Mouse (Mus musculus): ENCODE measurements around the gene Gpr139. TPM values are rescaled to one million over a fixed set of nuclear protein-coding genes. Genes with fewer than 3 reads are reported as not detected.

Gpr139 gene
- polyA plus RNA-seq, 1 experiment from 2014 or later = 0.07 TPM

GRCm38 (mm10) chr7:119105878-119106277 is 78.5 kb downstream of the Gpr139 start:
- H3K36me3 ChIP-seq (ENCODE audit: insufficient read depth, low read length) = no peaks in the 10 kb centered on the region
- no peak overlapping the region for H3K27ac ChIP-seq (ENCODE audit: low read length)
- WGBS = 84% methylated on average over 4 of the region's 4 CpGs
- no peaks in the 10 kb centered on the region for H3K4me1 ChIP-seq (ENCODE audit: insufficient read depth, low read length)
- H3K27me3 ChIP-seq (ENCODE audit: insufficient read depth, low read length) = no peaks in the 10 kb centered on the region
- ATAC-seq (ENCODE audit: low FRiP score, low TSS enrichment) = no peak
- H3K4me3 ChIP-seq (ENCODE audit: low read length) = no peak overlapping the region
- H3K9ac ChIP-seq (replicated peaks; ENCODE audit: low read length) = no peak overlapping the region
- no peak overlapping the region for H3K4me2 ChIP-seq (replicated peaks; ENCODE audit: low read depth, low read length)
- no peaks in the 10 kb centered on the region for H3K9me3 ChIP-seq (ENCODE audit: low read length)

DNA sequence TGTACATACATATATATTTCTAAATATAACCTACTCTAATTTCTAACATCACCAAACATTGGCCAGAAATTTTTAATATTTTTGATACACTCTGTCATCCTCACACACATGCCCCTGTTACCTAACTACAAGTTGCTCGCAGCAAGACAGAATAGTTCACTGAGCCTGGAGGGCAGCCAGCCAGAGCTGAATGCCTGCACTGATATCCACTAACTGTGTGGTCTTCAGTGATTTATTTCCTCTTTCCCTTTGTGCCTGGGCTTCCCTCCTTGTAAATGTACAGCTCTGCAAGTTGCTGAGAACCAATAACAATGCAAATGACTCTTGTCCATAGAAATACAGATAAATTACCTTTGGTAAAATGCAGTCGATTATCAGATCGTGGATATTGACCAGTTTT is 87.8 kb downstream of the Gpr139 start:
- no peaks in the 10 kb centered on the region for H3K36me3 ChIP-seq (ENCODE audit: insufficient read depth, low read length)
- no peaks in the 10 kb centered on the region for H3K4me1 ChIP-seq (ENCODE audit: insufficient read depth, low read length)
- no peak for ATAC-seq (ENCODE audit: low FRiP score, low TSS enrichment)
- no peak overlapping the region for H3K4me2 ChIP-seq (replicated peaks; ENCODE audit: low read depth, low read length)
- no peaks in the 10 kb centered on the region for H3K9me3 ChIP-seq (ENCODE audit: low read length)
- no peak overlapping the region for H3K4me3 ChIP-seq (ENCODE audit: low read length)
- no peak overlapping the region for H3K27ac ChIP-seq (ENCODE audit: low read length)
- no peak overlapping the region for H3K9ac ChIP-seq (replicated peaks; ENCODE audit: low read length)
- WGBS = 58% methylated on average over 3 of the region's 3 CpGs
- no peaks in the 10 kb centered on the region for H3K27me3 ChIP-seq (ENCODE audit: insufficient read depth, low read length)

Other genes with a start within 250 kb of the Gpr139 start
- gene Gprc5b, start 189.4 kb downstream of the Gpr139 start, polyA plus RNA-seq (2015; fragmentation: Nextera tagmentation; extraction: Ambion mirVana) = 5.4 and 7.0 TPM in 2 replicates

All from kidney, embryonic 16.5 days (tissue).